Mouse (Mus musculus) liver, embryonic 12.5 days (tissue): ENCODE results near the gene Slc6a20a. TPM values are rescaled to one million over a fixed set of nuclear protein-coding genes. Genes with fewer than 3 reads are reported as not detected.

ENCODE experiments used
- polyA plus RNA-seq: library from polyadenylated mRNA; unstranded; fragments of >200 nt; fragmentation: Nextera tagmentation; extraction: Ambion mirVana; gene quantifications from 2 replicates; pipeline ENCODE4 v1.2.1, GENCODE M21; 2016

Slc6a20a gene
- polyA plus RNA-seq, 1 experiment from 2014 or later = 0.69 TPM

Other genes starting within 250 kb of the Slc6a20a start
- 30.4 and 30.9 TPM in 2 replicates for gene Limd1, start 200.2 kb downstream of the Slc6a20a start, polyA plus RNA-seq
- 36.3 and 36.7 TPM in 2 replicates for gene Sacm1l, start 149.1 kb downstream of the Slc6a20a start, polyA plus RNA-seq
- 0.10 and 0.14 TPM in 2 replicates for gene Slc6a20b, start 46.3 kb downstream of the Slc6a20a start, polyA plus RNA-seq
- gene Ccr9, start 446 bp downstream of the Slc6a20a start, polyA plus RNA-seq = 0.26 and 0.37 TPM in 2 replicates
- 22.0 and 25.6 TPM in 2 replicates for gene Lztfl1, start 38.8 kb upstream of the Slc6a20a start, polyA plus RNA-seq
- gene Cxcr6, start 127.6 kb upstream of the Slc6a20a start, polyA plus RNA-seq = 0.06 and 0.13 TPM in 2 replicates
- 5.4 and 5.6 TPM in 2 replicates for gene Fyco1, start 173.0 kb upstream of the Slc6a20a start, polyA plus RNA-seq
- not detected in 2 replicates for gene Xcr1, start 183.1 kb upstream of the Slc6a20a start, polyA plus RNA-seq